ENCODE assay signal across 9 mouse cellular contexts in the genomic region with DNA sequence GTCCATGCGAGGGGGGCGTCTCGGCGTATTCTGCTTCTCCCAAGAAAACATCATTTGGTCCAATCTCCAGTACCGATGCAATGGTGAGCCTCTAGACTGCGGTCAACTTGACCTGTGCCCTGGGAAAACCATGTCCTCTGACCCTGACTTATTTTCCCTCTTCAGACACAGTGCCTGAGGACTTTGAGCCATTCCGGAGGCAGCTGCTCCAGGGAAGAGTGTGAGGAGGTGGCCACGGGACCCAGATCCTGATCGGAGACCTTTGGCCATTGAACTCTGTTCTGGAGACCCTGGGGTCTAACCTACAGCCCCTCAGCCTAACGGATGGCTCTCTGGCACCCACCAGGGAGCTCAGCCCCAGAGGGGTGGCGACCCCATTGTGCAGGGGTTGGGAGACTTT. TPM values are rescaled to one million over a fixed set of nuclear protein-coding genes. Genes with fewer than 3 reads are reported as not detected.
DNase-seq lines count a peak whose midpoint lies in the region; ATAC-seq and TF ChIP-seq lines count a peak whose summit lies in the region.
"Had no signal": no experiment of that assay in that cellular context is flagged by ENCODE, and none has a peak within 500 bp of the region (broad histone marks: within the 10 kb centered on the region; RNA-seq: fewer than 3 reads in every experiment).

No protein-coding gene starts in this region.

- H3K27me3 ChIP-seq in kidney, embryonic 16.5 days (ENCODE audit: insufficient read depth, low read length): peaks cover 3% of the 10 kb centered on the region; the same call in 1 of the 2 replicates
- no peaks in the 10 kb centered on the region; the same call in 1 of the 2 replicates for H3K27me3 ChIP-seq in embryonic facial prominence, embryonic 15.5 days
- H3K27me3 ChIP-seq in intestine, embryonic 14.5 days (replicated peaks; ENCODE audit: control insufficient read depth, insufficient read depth, low read length): 0 out of 2 replicates have a peak, but pooled peaks cover 4% of the 10 kb centered on the region
- no peaks in the 10 kb centered on the region for H3K27me3 ChIP-seq in neural tube, embryonic 13.5 days

- no peaks in the 10 kb centered on the region for H3K9me3 ChIP-seq in kidney, embryonic 16.5 days (ENCODE audit: low read length)
- no peaks in the 10 kb centered on the region for H3K9me3 ChIP-seq in embryonic facial prominence, embryonic 15.5 days (replicated peaks)
- no peaks in the 10 kb centered on the region for H3K9me3 ChIP-seq in intestine, embryonic 14.5 days (ENCODE audit: control insufficient read depth, low read length)
- no peaks in the 10 kb centered on the region for H3K9me3 ChIP-seq in neural tube, embryonic 13.5 days

- no peak for ATAC-seq in kidney, embryonic 16.5 days (ENCODE audit: low FRiP score, low TSS enrichment)
- no peak for ATAC-seq in embryonic facial prominence, embryonic 15.5 days (ENCODE audit: insufficient number of reproducible peaks, low FRiP score, low TSS enrichment, low read depth)
- no peak for ATAC-seq in intestine, embryonic 14.5 days (replicated peaks; ENCODE audit: low FRiP score, low TSS enrichment, low read depth)
- ATAC-seq in neural tube, embryonic 13.5 days (ENCODE audit: low read depth): no peak

- no peak overlapping the region for H3K27ac ChIP-seq in kidney, embryonic 16.5 days (ENCODE audit: low read length)
- H3K27ac ChIP-seq in embryonic facial prominence, embryonic 15.5 days (replicated peaks): 0 out of 2 replicates have a peak overlapping the region, but pooled peaks have one; percentile 89
- no peak overlapping the region for H3K27ac ChIP-seq in intestine, embryonic 14.5 days (ENCODE audit: low read depth)
- peak overlapping the region; percentile 92 for H3K27ac ChIP-seq in neural tube, embryonic 13.5 days (replicated peaks)
- no peak overlapping the region for H3K27ac ChIP-seq in gastrocnemius, adult 2 months

- no peaks in the 10 kb centered on the region for H3K36me3 ChIP-seq in kidney, embryonic 16.5 days (ENCODE audit: insufficient read depth, low read length)
- H3K36me3 ChIP-seq in embryonic facial prominence, embryonic 15.5 days: peaks cover 9% of the 10 kb centered on the region; the same call in 1 of the 2 replicates
- no peaks in the 10 kb centered on the region for H3K36me3 ChIP-seq in intestine, embryonic 14.5 days (ENCODE audit: control insufficient read depth, insufficient read depth, low read length)
- peaks cover 14% of the 10 kb centered on the region for H3K36me3 ChIP-seq in neural tube, embryonic 13.5 days

- peaks cover 38% of the 10 kb centered on the region for H3K4me1 ChIP-seq in kidney, embryonic 16.5 days (ENCODE audit: insufficient read depth, low read length)
- H3K4me1 ChIP-seq in embryonic facial prominence, embryonic 15.5 days: peaks cover 37% of the 10 kb centered on the region
- peaks cover 25% of the 10 kb centered on the region for H3K4me1 ChIP-seq in intestine, embryonic 14.5 days (replicated peaks; ENCODE audit: control insufficient read depth, insufficient read depth, low read length)
- H3K4me1 ChIP-seq in neural tube, embryonic 13.5 days (replicated peaks): peaks cover 65% of the 10 kb centered on the region

- no peak for TF ChIP-seq CTCF in gastrocnemius, adult 2 months (IDR thresholded peaks at IDR 0.05)

- 38% methylated on average over 11 of the region's 11 CpGs for WGBS in kidney, embryonic 16.5 days
- 32% methylated on average over 11 of the region's 11 CpGs for WGBS in embryonic facial prominence, embryonic 15.5 days
- whole genome bisulfite sequencing in intestine, embryonic 14.5 days: 35% methylated on average over 11 of the region's 11 CpGs
- WGBS in neural tube, embryonic 13.5 days: 7% methylated on average over 11 of the region's 11 CpGs

- H3K4me2 ChIP-seq in kidney, embryonic 16.5 days (replicated peaks; ENCODE audit: low read depth, low read length): peak overlapping the region; percentile 81
- H3K4me2 ChIP-seq in embryonic facial prominence, embryonic 15.5 days (replicated peaks): peak overlapping the region; percentile 82
- peak overlapping the region; percentile 52 for H3K4me2 ChIP-seq in intestine, embryonic 14.5 days (ENCODE audit: low read length)
- peak overlapping the region; percentile 79 for H3K4me2 ChIP-seq in neural tube, embryonic 13.5 days

- H3K4me3 ChIP-seq in kidney, embryonic 16.5 days (ENCODE audit: low read length): peak overlapping the region; percentile 53; the same call in 1 of the 2 replicates
- H3K4me3 ChIP-seq in embryonic facial prominence, embryonic 15.5 days (replicated peaks): peak overlapping the region; percentile 46
- no peak overlapping the region for H3K4me3 ChIP-seq in intestine, embryonic 14.5 days (ENCODE audit: low read depth, low read length)
- peak overlapping the region; percentile 50 for H3K4me3 ChIP-seq in neural tube, embryonic 13.5 days
- H3K4me3 ChIP-seq in gastrocnemius, adult 2 months: no peak overlapping the region

- peak overlapping the region; percentile 66; the same call in 1 of the 2 replicates for H3K9ac ChIP-seq in kidney, embryonic 16.5 days (replicated peaks; ENCODE audit: low read length)
- H3K9ac ChIP-seq in embryonic facial prominence, embryonic 15.5 days: no peak overlapping the region
- H3K9ac ChIP-seq in intestine, embryonic 14.5 days (ENCODE audit: low read length): peak overlapping the region; percentile 42; the same call in 1 of the 2 replicates
- peak overlapping the region; percentile 79 for H3K9ac ChIP-seq in neural tube, embryonic 13.5 days

- DNase-seq in kidney, postnatal 4 days: no peak
- no peak for DNase-seq in intestine, embryonic 14.5 days (ENCODE audit: low spot score)
- no peak for DNase-seq in gastrocnemius, adult 2 months
- DNase-seq in cerebellum, postnatal 4 days (ENCODE audit: low spot score in 2 of 2): no peak
- DNase-seq in spleen, adult 18-20 months: no peak
- DNase-seq: left cerebral cortex, postnatal 4 days had no signal

- intact Hi-C loops in gastrocnemius, adult 2 months (cut with DNase I): no loop called here

RNA-seq across cellular contexts. Expression of a gene that starts 0.5 kb away (rescaled TPM):
- polyA plus RNA-seq in kidney, embryonic 16.5 days (2015; fragmentation: Nextera tagmentation; extraction: Ambion mirVana): 227 and 235 TPM in 2 replicates
- 173 and 196 TPM in 2 replicates for polyA plus RNA-seq in embryonic facial prominence, embryonic 15.5 days (2015; fragmentation: Nextera tagmentation; extraction: Ambion mirVana)
- polyA plus RNA-seq in intestine, embryonic 14.5 days (2014; fragmentation: Nextera tagmentation; extraction: Ambion mirVana): 214 and 216 TPM in 2 replicates
- 157 and 170 TPM in 2 replicates for polyA plus RNA-seq in neural tube, embryonic 13.5 days (2015; fragmentation: Nextera tagmentation; extraction: Ambion mirVana)
- total RNA-seq in gastrocnemius, adult 2 months (2021): 10 to 100 TPM; 40.7 to 51.4 TPM

RNA-seq across cellular contexts. Expression of a gene that starts 2.5 kb away (rescaled TPM):
- 20.0 and 23.6 TPM in 2 replicates for polyA plus RNA-seq in kidney, embryonic 16.5 days (2015; fragmentation: Nextera tagmentation; extraction: Ambion mirVana)
- polyA plus RNA-seq in embryonic facial prominence, embryonic 15.5 days (2015; fragmentation: Nextera tagmentation; extraction: Ambion mirVana): 4.0 and 10.2 TPM in 2 replicates
- polyA plus RNA-seq in intestine, embryonic 14.5 days (2014; fragmentation: Nextera tagmentation; extraction: Ambion mirVana): 4.2 and 10.3 TPM in 2 replicates
- 1.0 and 1.1 TPM in 2 replicates for polyA plus RNA-seq in neural tube, embryonic 13.5 days (2015; fragmentation: Nextera tagmentation; extraction: Ambion mirVana)
- under 1 TPM; 0.13 to 0.22 TPM for total RNA-seq in gastrocnemius, adult 2 months (2021)

RNA-seq across cellular contexts. Expression of a gene that starts 11.4 kb away (rescaled TPM):
- 18.2 and 18.4 TPM in 2 replicates for polyA plus RNA-seq in kidney, embryonic 16.5 days (2015; fragmentation: Nextera tagmentation; extraction: Ambion mirVana)
- 47.1 and 59.7 TPM in 2 replicates for polyA plus RNA-seq in embryonic facial prominence, embryonic 15.5 days (2015; fragmentation: Nextera tagmentation; extraction: Ambion mirVana)
- polyA plus RNA-seq in intestine, embryonic 14.5 days (2014; fragmentation: Nextera tagmentation; extraction: Ambion mirVana): 19.2 and 19.4 TPM in 2 replicates
- polyA plus RNA-seq in neural tube, embryonic 13.5 days (2015; fragmentation: Nextera tagmentation; extraction: Ambion mirVana): 45.6 and 52.8 TPM in 2 replicates
- total RNA-seq in gastrocnemius, adult 2 months (2021): 10 to 100 TPM in 1 of 2 experiments, 1 to 10 TPM in 1; 6.4 to 10.2 TPM

RNA-seq across cellular contexts. Expression of a gene that starts 19.4 kb away (rescaled TPM):
- polyA plus RNA-seq in kidney, embryonic 16.5 days (2015; fragmentation: Nextera tagmentation; extraction: Ambion mirVana): 272 and 300 TPM in 2 replicates
- 294 and 310 TPM in 2 replicates for polyA plus RNA-seq in embryonic facial prominence, embryonic 15.5 days (2015; fragmentation: Nextera tagmentation; extraction: Ambion mirVana)
- 331 and 346 TPM in 2 replicates for polyA plus RNA-seq in intestine, embryonic 14.5 days (2014; fragmentation: Nextera tagmentation; extraction: Ambion mirVana)
- 248 and 258 TPM in 2 replicates for polyA plus RNA-seq in neural tube, embryonic 13.5 days (2015; fragmentation: Nextera tagmentation; extraction: Ambion mirVana)
- 10 to 100 TPM; 62.9 to 79.7 TPM for total RNA-seq in gastrocnemius, adult 2 months (2021)

RNA-seq across cellular contexts. Expression of a gene that starts 19.7 kb away (rescaled TPM):
- 4.7 and 6.0 TPM in 2 replicates for polyA plus RNA-seq in kidney, embryonic 16.5 days (2015; fragmentation: Nextera tagmentation; extraction: Ambion mirVana)
- polyA plus RNA-seq in embryonic facial prominence, embryonic 15.5 days (2015; fragmentation: Nextera tagmentation; extraction: Ambion mirVana): 5.0 and 5.9 TPM in 2 replicates
- polyA plus RNA-seq in intestine, embryonic 14.5 days (2014; fragmentation: Nextera tagmentation; extraction: Ambion mirVana): 3.3 and 3.5 TPM in 2 replicates
- 55.8 and 55.9 TPM in 2 replicates for polyA plus RNA-seq in neural tube, embryonic 13.5 days (2015; fragmentation: Nextera tagmentation; extraction: Ambion mirVana)
- total RNA-seq in gastrocnemius, adult 2 months (2021): under 1 TPM; 0.18 to 0.50 TPM

Comparison
In these comparisons a context has a peak if more than half of its experiments do, and no peak if none do; other contexts are left out.
1. H3K27ac ChIP-seq: peak in embryonic facial prominence, embryonic 15.5 days (single experiment) and neural tube, embryonic 13.5 days (single experiment); none in kidney, embryonic 16.5 days (single experiment), intestine, embryonic 14.5 days (single experiment) and gastrocnemius, adult 2 months (single experiment).
2. H3K4me3 ChIP-seq: peak in kidney, embryonic 16.5 days (single experiment), embryonic facial prominence, embryonic 15.5 days (single experiment) and neural tube, embryonic 13.5 days (single experiment); none in intestine, embryonic 14.5 days (single experiment) and gastrocnemius, adult 2 months (single experiment).
3. Peak in every context shown above with its lines, with median percentiles within 50 percentile points of each other: H3K4me2 ChIP-seq.